Mouse (Mus musculus): ENCODE measurements at regions not wholly inside any gene's neighbourhood (a gene's known extent, or its start where the extent isn't known, plus 50 kb on each side); places are given as distances from the start of the nearest gene placed in this dataset.
"Not testable (repeated sequence)": the region's sequence is repeated elsewhere in the genome, so short reads cannot be mapped to it uniquely, and the experiment has no call there.

DNA sequence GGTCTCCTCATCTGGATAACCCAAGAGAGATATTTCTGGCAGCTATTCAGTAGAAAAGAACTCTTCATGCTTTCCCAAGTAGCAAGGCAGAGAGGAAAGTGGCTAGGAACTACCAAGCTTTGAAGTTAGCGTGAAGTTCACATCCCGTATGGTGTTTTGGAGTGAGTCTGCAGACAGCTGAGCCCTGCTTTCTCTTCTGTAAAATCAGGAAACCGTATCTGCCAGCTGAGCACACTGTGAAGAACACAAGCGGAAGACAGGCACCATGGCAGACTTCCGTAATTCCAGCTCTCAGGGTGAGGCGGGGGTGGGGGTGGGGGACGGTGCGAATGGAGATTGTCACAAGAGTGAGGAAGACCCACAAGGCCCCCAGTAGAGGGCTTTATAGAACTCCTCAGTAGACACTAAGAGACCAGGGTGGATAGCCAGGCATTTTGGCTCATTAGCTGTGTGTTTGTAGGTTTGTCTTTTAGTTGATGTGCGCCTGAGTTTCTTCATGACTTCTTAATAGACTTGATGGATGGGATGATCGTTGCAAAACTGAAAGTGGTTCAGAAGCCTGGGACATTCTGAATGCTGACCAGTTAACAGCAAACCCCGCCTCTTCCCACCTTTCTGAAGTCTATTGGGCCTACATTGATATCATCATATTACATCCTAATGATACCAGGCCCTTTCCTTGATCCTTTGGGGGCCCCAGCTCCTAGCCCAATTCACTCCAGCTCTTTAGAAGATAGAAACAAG, 287.4 kb downstream of the 4933412E24Rik start:
- no peak overlapping the region for H3K9ac ChIP-seq (replicated peaks; ENCODE audit: low read length)
- H3K27ac ChIP-seq (ENCODE audit: low read length), result peak overlapping the region; percentile 31
- ATAC-seq (ENCODE audit: low FRiP score, low TSS enrichment), result no peak
- H3K36me3 ChIP-seq (ENCODE audit: insufficient read depth, low read length), result no peaks in the 10 kb centered on the region
- peaks cover 5% of the 10 kb centered on the region; the same call in 1 of the 2 replicates for H3K4me1 ChIP-seq (ENCODE audit: insufficient read depth, low read length)
- H3K27me3 ChIP-seq (ENCODE audit: insufficient read depth, low read length), result no peaks in the 10 kb centered on the region
- 64% methylated on average over 11 of the region's 11 CpGs for WGBS
- no peaks in the 10 kb centered on the region for H3K9me3 ChIP-seq (ENCODE audit: low read length)
- H3K4me3 ChIP-seq (ENCODE audit: low read length), result no peak overlapping the region
- no peak overlapping the region for H3K4me2 ChIP-seq (replicated peaks; ENCODE audit: low read depth, low read length)

- WGBS, result 63% methylated on average over 8 of the region's 8 CpGs
- Histone ChIP-seq H3K27ac (ENCODE audit: low read length) (peak overlapping the region; percentile 31), H3K9ac (replicated peaks; ENCODE audit: low read length) (no peak overlapping the region), H3K9me3 (ENCODE audit: low read length) (no peaks in the 10 kb centered on the region), H3K4me3 (ENCODE audit: low read length) (no peak overlapping the region), H3K4me1 (ENCODE audit: insufficient read depth, low read length) (peaks cover 5% of the 10 kb centered on the region; the same call in 1 of the 2 replicates), H3K4me2 (replicated peaks; ENCODE audit: low read depth, low read length) (no peak overlapping the region), H3K36me3 (ENCODE audit: insufficient read depth, low read length) (no peaks in the 10 kb centered on the region), H3K27me3 (ENCODE audit: insufficient read depth, low read length) (no peaks in the 10 kb centered on the region)
- ATAC-seq (ENCODE audit: low FRiP score, low TSS enrichment), result peak; percentile 49; the same call in 1 of the 2 replicates
Observed at GRCm38 (mm10) chr15:59728131-59728601, 288.2 kb downstream of the 4933412E24Rik start.

DNA sequence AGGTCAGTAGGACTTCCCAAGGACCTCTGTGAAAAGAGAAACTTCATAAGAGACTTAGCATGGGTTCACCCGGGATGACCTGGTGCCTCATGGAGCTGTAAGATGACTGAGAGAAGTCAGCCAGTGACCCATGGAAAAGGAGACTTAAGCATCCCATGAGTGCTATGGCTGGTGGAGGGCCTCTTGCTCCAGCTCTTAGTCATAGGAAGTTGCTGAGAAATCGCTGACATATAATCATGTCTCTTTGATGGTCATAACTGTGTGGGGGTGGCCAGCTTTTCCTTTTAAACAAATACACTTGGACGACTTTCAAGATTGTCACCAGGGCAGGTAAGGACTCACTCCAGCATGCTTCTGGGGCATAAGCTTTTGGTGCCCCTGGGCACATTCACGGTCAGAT, 290.5 kb downstream of the 4933412E24Rik start:
- H3K9me3 ChIP-seq (ENCODE audit: low read length), result no peaks in the 10 kb centered on the region
- no peak overlapping the region for H3K9ac ChIP-seq (replicated peaks; ENCODE audit: low read length)
- H3K4me3 ChIP-seq (ENCODE audit: low read length), result no peak overlapping the region
- peaks cover 5% of the 10 kb centered on the region; the same call in 1 of the 2 replicates for H3K4me1 ChIP-seq (ENCODE audit: insufficient read depth, low read length)
- no peak for ATAC-seq (ENCODE audit: low FRiP score, low TSS enrichment)
- no peaks in the 10 kb centered on the region for H3K27me3 ChIP-seq (ENCODE audit: insufficient read depth, low read length)
- WGBS, result 85% methylated on average over 4 of the region's 4 CpGs
- H3K36me3 ChIP-seq (ENCODE audit: insufficient read depth, low read length), result no peaks in the 10 kb centered on the region
- no peak overlapping the region for H3K4me2 ChIP-seq (replicated peaks; ENCODE audit: low read depth, low read length)
- H3K27ac ChIP-seq (ENCODE audit: low read length), result no peak overlapping the region

- WGBS, result 88% methylated on average over 2 of the region's 2 CpGs
- H3K4me2 ChIP-seq (replicated peaks; ENCODE audit: low read depth, low read length), result no peak overlapping the region
- no peak overlapping the region for H3K9ac ChIP-seq (replicated peaks; ENCODE audit: low read length)
- H3K36me3 ChIP-seq (ENCODE audit: insufficient read depth, low read length), result no peaks in the 10 kb centered on the region
- H3K27ac ChIP-seq (ENCODE audit: low read length), result no peak overlapping the region
- H3K4me3 ChIP-seq (ENCODE audit: low read length), result no peak overlapping the region
- no peaks in the 10 kb centered on the region for H3K27me3 ChIP-seq (ENCODE audit: insufficient read depth, low read length)
- ATAC-seq (ENCODE audit: low FRiP score, low TSS enrichment), result no peak
- no peaks in the 10 kb centered on the region for H3K9me3 ChIP-seq (ENCODE audit: low read length)
- H3K4me1 ChIP-seq (ENCODE audit: insufficient read depth, low read length), result no peaks in the 10 kb centered on the region; the same call in 1 of the 2 replicates
Observed at GRCm38 (mm10) chr15:59722661-59723413, 293.6 kb downstream of the 4933412E24Rik start.

- H3K36me3 ChIP-seq (ENCODE audit: insufficient read depth, low read length), result no peaks in the 10 kb centered on the region
- H3K4me3 ChIP-seq (ENCODE audit: low read length), result no peak overlapping the region
- no peak overlapping the region for H3K4me2 ChIP-seq (replicated peaks; ENCODE audit: low read depth, low read length)
- H3K27me3 ChIP-seq (ENCODE audit: insufficient read depth, low read length), result no peaks in the 10 kb centered on the region
- no peaks in the 10 kb centered on the region for H3K4me1 ChIP-seq (ENCODE audit: insufficient read depth, low read length)
- no peak overlapping the region for H3K27ac ChIP-seq (ENCODE audit: low read length)
- no peaks in the 10 kb centered on the region for H3K9me3 ChIP-seq (ENCODE audit: low read length)
- no peak for ATAC-seq (ENCODE audit: low FRiP score, low TSS enrichment)
- 83% methylated on average over 4 of the region's 4 CpGs for WGBS
- H3K9ac ChIP-seq (replicated peaks; ENCODE audit: low read length), result no peak overlapping the region
Observed at GRCm38 (mm10) chr15:59721420-59721819, 295.0 kb downstream of the 4933412E24Rik start.

GRCm38 (mm10) chr15:59721018-59721417, 295.4 kb downstream of the 4933412E24Rik start:
- H3K9me3 ChIP-seq (ENCODE audit: low read length), result no peaks in the 10 kb centered on the region
- no peak overlapping the region for H3K4me3 ChIP-seq (ENCODE audit: low read length)
- no peaks in the 10 kb centered on the region for H3K4me1 ChIP-seq (ENCODE audit: insufficient read depth, low read length)
- H3K27ac ChIP-seq (ENCODE audit: low read length), result no peak overlapping the region
- H3K4me2 ChIP-seq (replicated peaks; ENCODE audit: low read depth, low read length), result no peak overlapping the region
- no peaks in the 10 kb centered on the region for H3K27me3 ChIP-seq (ENCODE audit: insufficient read depth, low read length)
- no peak overlapping the region for H3K9ac ChIP-seq (replicated peaks; ENCODE audit: low read length)
- ATAC-seq (ENCODE audit: low FRiP score, low TSS enrichment), result no peak
- WGBS, result 86% methylated on average over 6 of the region's 6 CpGs
- no peaks in the 10 kb centered on the region for H3K36me3 ChIP-seq (ENCODE audit: insufficient read depth, low read length)

GRCm38 (mm10) chr15:59720149-59720548, 296.3 kb downstream of the 4933412E24Rik start:
- Histone ChIP-seq H3K4me2 (replicated peaks; ENCODE audit: low read depth, low read length) (no peak overlapping the region), H3K4me1 (ENCODE audit: insufficient read depth, low read length) (no peaks in the 10 kb centered on the region), H3K36me3 (ENCODE audit: insufficient read depth, low read length) (no peaks in the 10 kb centered on the region), H3K27ac (ENCODE audit: low read length) (no peak overlapping the region), H3K4me3 (ENCODE audit: low read length) (no peak overlapping the region), H3K27me3 (ENCODE audit: insufficient read depth, low read length) (no peaks in the 10 kb centered on the region), H3K9ac (replicated peaks; ENCODE audit: low read length) (no peak overlapping the region), H3K9me3 (ENCODE audit: low read length) (no peaks in the 10 kb centered on the region)
- 96% methylated on average over 6 of the region's 6 CpGs for WGBS
- no peak for ATAC-seq (ENCODE audit: low FRiP score, low TSS enrichment)

- not testable (repeated sequence) for H3K36me3 ChIP-seq (ENCODE audit: insufficient read depth, low read length); H3K27ac ChIP-seq (ENCODE audit: low read length); ATAC-seq (ENCODE audit: low FRiP score, low TSS enrichment); H3K4me1 ChIP-seq (ENCODE audit: insufficient read depth, low read length); H3K27me3 ChIP-seq (ENCODE audit: insufficient read depth, low read length); H3K9me3 ChIP-seq (ENCODE audit: low read length); H3K9ac ChIP-seq (replicated peaks; ENCODE audit: low read length); H3K4me2 ChIP-seq (replicated peaks; ENCODE audit: low read depth, low read length); H3K4me3 ChIP-seq (ENCODE audit: low read length)
- WGBS, result 67% methylated on average over 6 of the region's 6 CpGs
Observed at GRCm38 (mm10) chr15:59719383-59720128, 296.9 kb downstream of the 4933412E24Rik start.

DNA sequence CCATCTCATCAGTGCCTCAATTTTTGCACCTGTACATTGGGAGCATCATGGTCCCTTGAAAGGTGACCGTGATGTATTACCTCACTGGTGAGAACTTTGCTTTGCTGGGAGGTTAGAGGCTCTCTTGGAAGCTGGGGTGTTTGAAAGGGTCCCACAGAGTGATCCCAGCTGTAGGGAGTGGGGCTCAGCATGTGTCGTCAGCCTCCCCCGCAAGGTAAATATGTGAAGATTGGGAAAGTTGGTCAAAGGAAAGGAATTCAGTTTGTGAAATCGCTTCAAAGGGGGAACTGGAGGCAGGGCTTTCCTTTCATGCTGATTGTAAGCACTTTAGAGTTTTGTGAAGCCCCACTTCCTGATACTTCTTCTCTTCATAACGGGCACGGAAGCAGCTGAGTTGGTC, 299.5 kb downstream of the 4933412E24Rik start:
- H3K4me3 ChIP-seq (ENCODE audit: low read length), result no peak overlapping the region
- H3K27ac ChIP-seq (ENCODE audit: low read length), result no peak overlapping the region
- H3K4me1 ChIP-seq (ENCODE audit: insufficient read depth, low read length), result peaks cover 15% of the 10 kb centered on the region
- H3K9ac ChIP-seq (replicated peaks; ENCODE audit: low read length), result no peak overlapping the region
- no peak overlapping the region for H3K4me2 ChIP-seq (replicated peaks; ENCODE audit: low read depth, low read length)
- no peaks in the 10 kb centered on the region for H3K9me3 ChIP-seq (ENCODE audit: low read length)
- 72% methylated on average over 6 of the region's 6 CpGs for WGBS
- no peaks in the 10 kb centered on the region for H3K27me3 ChIP-seq (ENCODE audit: insufficient read depth, low read length)
- ATAC-seq (ENCODE audit: low FRiP score, low TSS enrichment), result no peak
- no peaks in the 10 kb centered on the region for H3K36me3 ChIP-seq (ENCODE audit: insufficient read depth, low read length)

Data from kidney, embryonic 16.5 days (tissue).